Mouse (Mus musculus) cortical plate, adult 2 months (tissue): ENCODE measurements around the gene Arnt2.

ENCODE experiments used
- CTCF ChIP-seq: fragments of 200-500 bp; IDR thresholded peaks from 2 replicates; pipeline ENCODE4 v1.5.1; 2011; ENCODE audit warnings: mild to moderate bottlenecking, control low read depth, low read length; ENCODE audit not compliant: insufficient read depth; ENCODE audit errors: extremely low read depth
- POLR2A ChIP-seq: fragments of 200-500 bp; IDR thresholded peaks from 2 replicates; pipeline ENCODE4 v1.6.1; 2011; ENCODE audit warnings: mild to moderate bottlenecking, low read length, control low read depth; ENCODE audit not compliant: insufficient read depth; ENCODE audit errors: extremely low read depth

GRCm38 (mm10) chr7:84439606-84440005 lies 29.6 kb upstream of the Arnt2 start:
- TF ChIP-seq POLR2A, result no peak
- no peak for TF ChIP-seq CTCF
